Mouse (Mus musculus) thymus, adult 2 months (tissue): ENCODE measurements around the gene Gpr18.

Experiments used
- CTCF ChIP-seq: fragments of 200-500 bp; IDR thresholded peaks from 2 replicates; pipeline ENCODE4 v1.5.1; 2012; ENCODE audit warnings: mild to moderate bottlenecking, control low read depth, low read length, moderate library complexity, borderline replicate concordance; ENCODE audit not compliant: control insufficient read depth, poor library complexity, insufficient read depth; ENCODE audit errors: extremely low read depth
- POLR2A ChIP-seq: fragments of 200-500 bp; IDR thresholded peaks from 2 replicates; pipeline ENCODE4 v1.6.1; 2012; ENCODE audit warnings: mild to moderate bottlenecking, low read length, control low read depth, moderate library complexity; ENCODE audit not compliant: control insufficient read depth, poor library complexity, insufficient read depth; ENCODE audit errors: extremely low read depth

- TF ChIP-seq CTCF (no peak), POLR2A (no peak)
Measured at GRCm38 (mm10) chr14:121954608-121955007, 39.0 kb upstream of the Gpr18 start.
